Mouse (Mus musculus): ENCODE data around the gene Sdccag8.

DNA sequence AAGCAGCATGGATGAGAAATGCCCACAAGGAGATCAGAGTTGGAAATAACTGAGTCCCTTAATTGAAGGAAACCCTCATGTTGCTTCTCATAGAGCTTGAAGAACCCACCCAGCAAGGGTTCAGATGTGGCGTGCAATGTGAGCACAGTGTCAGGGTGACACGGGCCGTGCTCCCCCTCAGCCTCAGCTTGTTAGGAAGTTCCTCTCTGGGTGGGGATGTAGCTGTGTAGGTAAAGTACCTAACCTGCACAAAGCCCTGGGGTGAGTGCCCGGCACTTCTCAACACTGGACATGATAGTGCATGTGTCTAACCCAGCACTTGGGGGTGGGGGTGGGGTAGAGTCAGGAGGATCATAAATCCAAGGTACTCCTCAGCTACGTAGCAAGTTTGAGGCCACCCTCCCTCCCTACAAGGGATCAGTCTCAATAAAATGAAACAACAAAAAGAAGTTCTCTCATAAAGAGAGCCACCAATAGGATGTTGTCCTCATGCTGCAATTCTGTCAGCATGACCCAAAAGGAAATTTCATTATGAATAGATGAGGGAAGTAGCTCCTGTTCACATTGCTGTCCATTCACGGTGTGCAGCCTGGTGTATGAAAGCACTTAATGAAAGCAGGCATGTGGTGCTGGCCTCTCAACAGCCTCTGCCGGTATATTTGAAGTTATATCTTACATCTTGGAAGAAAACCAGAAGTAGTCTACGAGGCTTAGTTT is 130.2 kb downstream of the Sdccag8 start:
- TF ChIP-seq POLR2A (IDR thresholded peaks at IDR 0.05; ENCODE audit: borderline replicate concordance, insufficient read depth, low read length), result no peak
- no peak for TF ChIP-seq CTCF (IDR thresholded peaks at IDR 0.05; ENCODE audit: borderline replicate concordance, insufficient read depth, low read depth, low read length)

Data from cerebellum, adult 2 months (tissue).